Mouse (Mus musculus) thymus, adult 2 months (tissue): Measurements from ENCODE around the gene Sema4a.

Source experiments
- CTCF ChIP-seq: fragments of 200-500 bp; IDR thresholded peaks from 2 replicates; pipeline ENCODE4 v1.5.1; 2012; ENCODE audit warnings: mild to moderate bottlenecking, control low read depth, low read length, moderate library complexity, borderline replicate concordance; ENCODE audit not compliant: control insufficient read depth, poor library complexity, insufficient read depth; ENCODE audit errors: extremely low read depth
- POLR2A ChIP-seq: fragments of 200-500 bp; IDR thresholded peaks from 2 replicates; pipeline ENCODE4 v1.6.1; 2012; ENCODE audit warnings: mild to moderate bottlenecking, low read length, control low read depth, moderate library complexity; ENCODE audit not compliant: control insufficient read depth, poor library complexity, insufficient read depth; ENCODE audit errors: extremely low read depth

GRCm38 (mm10) chr3:88501366-88502030, 40.5 kb upstream of the Sema4a start:
- no peak for TF ChIP-seq CTCF
- no peak for TF ChIP-seq POLR2A
